Mouse (Mus musculus) G1E (cell line): ENCODE measurements around the gene Nol10. TPM values are rescaled to one million over a fixed set of nuclear protein-coding genes. Genes with fewer than 3 reads are reported as not detected.

Experiments used
- ATAC-seq: 2 replicates; pipeline ENCODE4 v1.8.0; 2016; ENCODE audit warnings: mild to moderate bottlenecking; ENCODE audit not compliant: insufficient number of reproducible peaks, poor library complexity, low FRiP score, severe bottlenecking; ENCODE audit errors: extremely low read depth
- DNase-seq: peaks from one replicate; pipeline ENCODE4 v3.0.0; 2012; ENCODE audit warnings: low spot score
- H3K27me3 ChIP-seq: 2 replicates; pipeline ENCODE4 v1.6.1; 2012; ENCODE audit warnings: mild to moderate bottlenecking, low read length, inconsistent platforms; ENCODE audit not compliant: insufficient read depth
- H3K36me3 ChIP-seq: replicated peaks from 2 replicates; pipeline ENCODE3; 2012; ENCODE audit warnings: mild to moderate bottlenecking, inconsistent platforms
- H3K4me1 ChIP-seq: 2 replicates; pipeline ENCODE4 v1.6.1; 2012; ENCODE audit warnings: low read depth, low read length, inconsistent platforms, mixed read lengths; ENCODE audit not compliant: insufficient read depth
- H3K4me3 ChIP-seq: 2 replicates; pipeline ENCODE4 v1.5.1; 2012; ENCODE audit warnings: low read depth, mild to moderate bottlenecking, inconsistent platforms, low read length, moderate library complexity, mixed read lengths
- H3K9me3 ChIP-seq: replicated peaks from 2 replicates; pipeline ENCODE4 v1.6.1; 2012; ENCODE audit warnings: inconsistent platforms
- CTCF ChIP-seq: IDR thresholded peaks from 2 replicates; pipeline ENCODE4 v1.5.1; 2012; ENCODE audit warnings: low read depth, low read length, inconsistent platforms, mixed read lengths
- GATA1 ChIP-seq: IDR thresholded peaks from 2 replicates; pipeline ENCODE4 v1.6.1; 2012; ENCODE audit warnings: borderline replicate concordance, low read length, inconsistent platforms, mixed read lengths
- GATA2 ChIP-seq: IDR thresholded peaks from 2 replicates; pipeline ENCODE4 v1.6.1; 2012; ENCODE audit warnings: low read depth, low read length, inconsistent platforms, borderline replicate concordance
- POLR2AphosphoS5 ChIP-seq: IDR thresholded peaks from 2 replicates; pipeline ENCODE4 v1.6.1; 2012; ENCODE audit warnings: low read depth, low read length, inconsistent platforms; ENCODE audit not compliant: insufficient replicate concordance
- TAL1 ChIP-seq: conservative IDR thresholded peaks from 2 replicates; pipeline ENCODE4 v1.6.1; 2012; ENCODE audit warnings: low read depth, low read length, inconsistent platforms, mixed read lengths
- polyA plus RNA-seq: library from polyadenylated mRNA; stranded (reverse); fragments of >175 nt; gene quantifications from 2 replicates; pipeline ENCODE4 v1.2.3, GENCODE M21; 2012
- total RNA-seq, 2 experiments: library from RNA; stranded (forward) in 1 of 2; stranded (reverse) in 1 of 2; fragments of 200-1000 nt in 1 of 2; fragments of >200 nt in 1 of 2; fragmentation: Nextera tagmentation in 1 of 2; gene quantifications; 2 replicates each; pipeline ENCODE4 v1.2.3; 2014 to 2017

The Nol10 gene
- total and polyA plus RNA-seq, 3 experiments = 10.2 to 25.7 (median 18.6) TPM

DNA sequence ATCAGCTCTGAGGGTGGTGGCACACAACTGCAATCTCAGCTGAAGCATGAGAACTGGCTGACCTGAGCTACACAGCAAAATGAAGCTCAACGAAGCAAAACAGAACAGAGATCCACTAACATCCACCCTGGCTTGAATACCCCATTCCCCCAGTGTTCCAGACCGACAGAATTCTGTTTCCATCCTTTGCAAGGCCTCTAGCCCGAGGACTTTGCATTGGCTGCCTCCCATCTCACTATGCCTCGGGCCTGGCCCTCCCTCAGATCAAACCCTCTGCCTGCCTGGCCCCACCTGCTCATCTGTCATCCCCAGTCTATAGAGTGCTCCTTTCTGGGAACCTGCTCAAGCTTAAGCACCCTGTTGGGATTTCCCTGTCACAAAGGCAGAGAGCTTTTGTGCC lies 126.4 kb downstream of the Nol10 start:
- DNase-seq = no peak
- Histone ChIP-seq H3K36me3 (no peaks in the 10 kb centered on the region), H3K9me3 (no peaks in the 10 kb centered on the region), H3K4me1 (peaks cover 3% of the 10 kb centered on the region; the same call in 1 of the 2 replicates), H3K27me3 (peaks cover 11% of the 10 kb centered on the region), H3K4me3 (no peak overlapping the region)
- ATAC-seq = no peak
- TF ChIP-seq TAL1 (no peak), GATA1 (no peak), GATA2 (no peak), CTCF (no peak), POLR2AphosphoS5 (no peak)

DNA sequence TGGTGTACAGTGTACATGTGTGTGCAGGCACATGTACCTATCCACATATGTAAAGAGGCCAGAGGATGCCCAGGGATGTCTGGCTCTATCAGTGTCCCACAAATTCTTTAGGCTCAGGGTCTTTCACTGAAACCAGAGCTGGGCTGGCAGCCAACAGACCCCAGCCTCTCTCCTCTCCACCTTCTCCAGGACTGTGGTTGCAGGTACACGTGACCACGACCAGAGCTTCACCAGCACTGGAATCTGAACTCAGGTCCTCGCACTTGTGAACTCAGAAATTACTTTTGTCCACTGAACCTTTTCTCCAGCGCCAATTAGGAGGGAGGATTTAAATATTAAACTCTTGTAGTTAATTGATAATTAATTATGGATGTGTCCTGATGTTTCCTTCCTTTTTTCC lies 126.9 kb downstream of the Nol10 start:
- TF ChIP-seq POLR2AphosphoS5 (no peak), TAL1 (no peak), GATA2 (no peak), CTCF (no peak), GATA1 (no peak)
- Histone ChIP-seq H3K4me3 (no peak overlapping the region), H3K27me3 (peaks cover 11% of the 10 kb centered on the region), H3K36me3 (no peaks in the 10 kb centered on the region), H3K4me1 (peaks cover 3% of the 10 kb centered on the region; the same call in 1 of the 2 replicates), H3K9me3 (no peaks in the 10 kb centered on the region)
- no peak for ATAC-seq
- no peak for DNase-seq

DNA sequence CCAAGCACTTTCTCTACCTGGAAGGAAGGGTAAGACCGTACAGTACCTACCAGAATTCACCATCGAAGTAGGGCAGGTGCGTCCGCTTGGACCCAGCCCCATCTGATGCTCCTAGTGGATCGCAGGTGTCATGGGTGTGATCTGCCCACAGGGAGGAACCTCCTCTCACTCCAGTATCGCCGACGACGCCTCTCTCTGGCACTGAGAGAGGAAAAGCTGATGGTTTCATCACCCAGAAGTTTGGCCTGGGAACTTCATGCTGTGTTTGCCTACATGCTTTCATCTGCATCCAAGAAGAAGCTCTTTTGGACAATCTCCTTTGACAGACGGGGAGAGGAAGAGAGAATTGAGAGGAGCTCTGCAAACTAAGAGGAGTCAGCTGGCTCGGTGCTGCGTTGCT lies 129.9 kb downstream of the Nol10 start:
- ATAC-seq = no peak
- peaks cover 3% of the 10 kb centered on the region; the same call in 1 of the 2 replicates for H3K4me1 ChIP-seq
- TF ChIP-seq POLR2AphosphoS5 (no peak), CTCF (no peak), TAL1 (no peak), GATA1 (no peak), GATA2 (no peak)
- H3K9me3 ChIP-seq = no peaks in the 10 kb centered on the region
- peaks cover 6% of the 10 kb centered on the region for H3K27me3 ChIP-seq
- DNase-seq = no peak
- H3K36me3 ChIP-seq = no peaks in the 10 kb centered on the region
- no peak overlapping the region for H3K4me3 ChIP-seq

DNA sequence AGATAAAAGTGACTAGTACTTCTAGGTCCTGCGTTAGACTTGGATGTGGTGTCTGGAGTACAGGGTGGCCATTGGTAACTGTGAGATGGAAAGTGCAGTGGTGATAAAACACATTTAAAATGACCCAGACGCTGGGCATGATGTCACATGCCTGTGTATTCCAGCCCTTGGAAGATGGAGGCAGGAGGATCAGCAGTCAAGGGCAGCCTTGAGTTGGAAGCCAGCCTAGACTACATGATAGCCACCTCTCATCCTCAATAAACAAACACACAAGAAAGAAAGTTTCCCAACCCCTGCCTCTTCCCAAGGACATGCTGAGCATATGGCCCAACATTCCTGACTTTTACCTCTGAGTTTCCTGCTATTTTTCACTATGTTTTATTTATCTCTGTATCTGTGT lies 130.6 kb downstream of the Nol10 start:
- TF ChIP-seq TAL1 (no peak), CTCF (no peak), GATA1 (no peak), POLR2AphosphoS5 (no peak), GATA2 (no peak)
- Histone ChIP-seq H3K27me3 (peaks cover 6% of the 10 kb centered on the region), H3K4me3 (no peak overlapping the region), H3K4me1 (peaks cover 3% of the 10 kb centered on the region; the same call in 1 of the 2 replicates), H3K36me3 (no peaks in the 10 kb centered on the region), H3K9me3 (no peaks in the 10 kb centered on the region)
- ATAC-seq (no peak), DNase-seq (no peak)

Other genes starting within 250 kb of the Nol10 start
- gene Kcnf1, start 171.6 kb upstream of the Nol10 start, total RNA-seq (2014; fragmentation: Nextera tagmentation) = not detected in 2 replicates
- 0.05 TPM in 1 of 2 replicates, not detected in the other for gene Kcnf1, start 171.6 kb upstream of the Nol10 start, total RNA-seq (2017)
- not detected in 2 replicates for gene Kcnf1, start 171.6 kb upstream of the Nol10 start, polyA plus RNA-seq
- 43.0 and 47.0 TPM in 2 replicates for gene Pdia6, start 81.9 kb upstream of the Nol10 start, total RNA-seq (2014; fragmentation: Nextera tagmentation)
- gene Pdia6, start 81.9 kb upstream of the Nol10 start, total RNA-seq (2017) = 112 and 115 TPM in 2 replicates
- gene Pdia6, start 81.9 kb upstream of the Nol10 start, polyA plus RNA-seq = 6.4 and 12.3 TPM in 2 replicates
- gene Atp6v1c2, start 19.1 kb upstream of the Nol10 start, total RNA-seq (2014; fragmentation: Nextera tagmentation) = not detected in 2 replicates
- 0.12 and 0.22 TPM in 2 replicates for gene Atp6v1c2, start 19.1 kb upstream of the Nol10 start, total RNA-seq (2017)
- not detected in 2 replicates for gene Atp6v1c2, start 19.1 kb upstream of the Nol10 start, polyA plus RNA-seq
- gene Odc1, start 196.3 kb downstream of the Nol10 start, total RNA-seq (2014; fragmentation: Nextera tagmentation) = 253 and 303 TPM in 2 replicates
- gene Odc1, start 196.3 kb downstream of the Nol10 start, total RNA-seq (2017) = 219 and 221 TPM in 2 replicates
- 44.6 and 61.1 TPM in 2 replicates for gene Odc1, start 196.3 kb downstream of the Nol10 start, polyA plus RNA-seq